Mouse (Mus musculus) bone marrow, adult 2 months (tissue): ENCODE measurements around the gene Dlgap1.

ENCODE experiments used
- CTCF ChIP-seq: fragments of 200-500 bp; IDR thresholded peaks from 2 replicates; pipeline ENCODE4 v1.5.1; 2011; ENCODE audit warnings: low read length, control low read depth; ENCODE audit not compliant: control insufficient read depth, insufficient read depth
- POLR2A ChIP-seq: fragments of 200-500 bp; IDR thresholded peaks from 2 replicates; pipeline ENCODE4 v1.6.1; 2011; ENCODE audit warnings: low read depth, mild to moderate bottlenecking, control low read depth, low read length, borderline replicate concordance; ENCODE audit not compliant: control insufficient read depth

DNA sequence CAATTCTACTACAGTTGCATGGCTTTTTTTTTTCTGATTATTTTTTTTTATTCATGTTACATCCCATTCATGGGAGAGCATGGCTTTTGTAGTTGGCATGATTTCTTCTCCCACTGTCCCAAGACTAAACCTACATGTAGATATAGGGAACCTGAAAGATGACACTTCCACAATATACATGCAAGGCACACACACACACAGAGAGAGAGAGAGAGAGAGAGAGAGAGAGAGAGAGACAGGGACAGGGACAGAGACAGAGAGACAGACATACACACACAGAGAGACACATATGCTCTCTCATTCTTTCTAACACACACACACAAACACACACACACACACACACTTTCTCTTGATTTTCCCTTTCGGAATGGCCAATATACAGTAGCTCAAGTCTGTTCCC, 395.1 kb downstream of the Dlgap1 start:
- TF ChIP-seq POLR2A (no peak), CTCF (no peak)
